Mouse (Mus musculus) retina, adult 2 months (tissue): ENCODE data around the gene Lars2.

Experiments
- DNase-seq: peaks from one replicate; pipeline ENCODE4 v3.0.0-alpha.2; 2012; ENCODE audit warnings: low read depth, low spot score

The Lars2 gene

DNA sequence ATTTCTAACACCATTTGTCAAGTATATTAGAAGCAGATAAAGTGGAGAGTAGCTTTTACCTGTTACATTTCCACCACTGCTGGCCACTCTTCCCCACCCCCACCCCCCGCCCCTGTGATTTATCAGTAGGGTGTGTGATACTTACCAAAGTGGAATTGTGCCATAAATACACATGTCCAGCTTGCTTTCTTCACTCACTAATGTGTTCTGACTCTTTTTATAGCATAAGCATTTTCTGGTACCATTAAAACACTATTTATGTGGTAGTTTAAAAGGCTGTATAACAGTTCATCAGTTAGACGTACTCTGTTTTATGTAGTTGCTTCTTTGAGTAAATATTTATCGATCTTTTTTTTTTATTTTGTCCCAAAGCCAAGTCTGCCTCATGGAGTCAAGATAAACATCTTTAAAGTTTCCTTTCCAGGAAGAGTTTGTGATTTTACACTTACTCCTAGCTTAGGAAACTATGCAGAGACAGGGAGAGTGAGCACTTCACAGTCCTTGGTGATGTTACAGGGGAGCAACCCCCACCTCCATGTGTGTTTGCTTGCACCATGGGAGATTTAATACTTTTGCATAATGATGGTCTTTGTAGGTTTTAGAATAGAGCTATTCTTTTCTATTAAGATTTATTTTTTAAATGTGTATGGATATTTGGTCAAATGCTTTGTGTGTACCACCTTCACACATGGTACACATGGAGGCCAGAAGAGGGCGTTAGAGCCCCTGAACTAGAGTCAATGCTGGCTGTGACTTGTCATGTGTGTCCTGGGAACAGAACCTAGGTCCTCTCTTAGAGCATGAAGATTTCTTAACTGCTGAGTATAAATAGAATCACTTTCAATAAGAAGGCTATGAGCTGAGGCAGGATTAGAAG is 139.8 kb downstream of the Lars2 start:
- DNase-seq: no peak

DNA sequence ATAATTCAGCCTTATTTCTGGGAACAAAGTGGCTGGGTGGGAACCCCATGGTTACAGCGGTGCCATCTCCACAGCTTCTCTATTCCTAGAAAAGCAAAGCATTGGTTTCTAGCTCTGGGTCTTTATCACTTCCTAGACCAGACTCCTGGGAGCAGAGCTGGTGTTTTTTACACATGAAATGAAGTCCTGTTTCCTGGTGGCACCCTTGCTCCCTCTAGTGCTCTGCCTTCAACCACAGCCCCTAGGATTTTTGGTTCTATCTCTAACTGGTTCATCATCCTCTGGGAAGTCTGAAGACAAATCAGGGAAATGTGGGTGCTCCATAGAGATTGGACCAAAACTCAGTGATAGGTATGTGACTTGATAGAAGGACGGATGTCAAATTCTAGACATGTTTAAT is 140.7 kb downstream of the Lars2 start:
- no peak for DNase-seq

DNA sequence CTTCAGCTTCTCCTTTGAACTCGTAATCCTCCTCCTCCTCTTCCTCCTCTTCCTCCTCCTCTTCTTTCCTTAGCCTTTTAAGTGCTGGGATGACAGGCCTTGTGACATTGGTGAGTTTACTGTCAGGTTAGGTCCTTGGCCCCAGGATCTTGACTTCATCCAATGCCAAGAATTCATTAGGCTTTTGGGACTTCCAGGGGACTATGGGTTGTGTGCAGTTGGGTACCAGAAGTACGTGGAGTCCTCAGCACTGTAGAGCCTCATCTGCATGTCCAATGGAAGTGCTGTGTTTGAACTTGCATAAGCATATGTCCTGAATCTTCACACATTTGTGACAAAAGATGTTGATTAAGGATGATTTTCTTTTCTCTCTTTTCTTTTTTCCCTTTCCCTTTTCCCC is 142.3 kb downstream of the Lars2 start:
- DNase-seq: no peak

DNA sequence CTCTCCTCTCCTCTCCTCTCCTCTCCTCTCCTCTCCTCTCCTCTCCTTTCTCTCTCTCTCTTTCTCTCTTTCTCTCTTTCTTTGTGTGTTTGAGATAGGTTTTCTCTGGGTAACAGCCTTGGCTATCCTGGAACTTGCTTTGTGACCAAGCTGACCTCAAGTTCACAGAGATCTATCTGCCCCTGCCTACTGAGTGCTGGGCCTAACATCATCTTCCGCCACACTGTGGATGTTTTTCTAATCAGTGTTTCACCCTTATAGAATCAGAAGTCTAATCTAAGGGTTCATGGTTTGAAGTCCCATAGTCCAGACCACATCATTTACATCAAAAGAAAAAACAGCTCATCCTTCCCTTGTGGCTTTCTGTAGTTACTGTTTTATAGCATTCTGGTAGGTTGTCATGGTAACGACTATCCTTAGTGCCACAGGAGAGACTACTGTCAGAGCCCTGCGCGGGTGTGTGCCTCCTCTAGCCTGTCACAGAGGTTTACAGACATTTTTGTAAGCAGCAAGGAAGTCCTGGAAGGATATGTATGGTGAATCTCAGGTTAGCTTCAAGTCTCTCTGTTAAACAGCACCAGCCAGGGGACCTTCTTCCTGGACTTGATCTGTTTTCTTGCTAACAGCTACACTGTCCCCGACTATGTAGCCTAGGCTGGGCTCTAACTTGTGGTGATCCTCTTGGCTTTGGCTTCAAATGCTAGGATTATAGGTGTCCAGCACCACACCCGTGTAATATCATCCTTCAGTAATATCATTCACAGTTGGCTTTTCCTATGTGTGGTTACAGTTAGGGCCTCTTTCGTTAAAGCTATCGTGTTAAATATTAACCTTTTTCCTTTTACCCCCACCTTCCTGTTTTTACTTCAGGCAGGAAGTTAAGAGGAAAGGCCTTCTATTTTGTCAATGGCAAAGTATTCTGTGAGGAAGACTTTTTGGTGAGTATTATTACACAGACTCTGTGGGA is 143.2 kb downstream of the Lars2 start:
- DNase-seq: no peak

DNA sequence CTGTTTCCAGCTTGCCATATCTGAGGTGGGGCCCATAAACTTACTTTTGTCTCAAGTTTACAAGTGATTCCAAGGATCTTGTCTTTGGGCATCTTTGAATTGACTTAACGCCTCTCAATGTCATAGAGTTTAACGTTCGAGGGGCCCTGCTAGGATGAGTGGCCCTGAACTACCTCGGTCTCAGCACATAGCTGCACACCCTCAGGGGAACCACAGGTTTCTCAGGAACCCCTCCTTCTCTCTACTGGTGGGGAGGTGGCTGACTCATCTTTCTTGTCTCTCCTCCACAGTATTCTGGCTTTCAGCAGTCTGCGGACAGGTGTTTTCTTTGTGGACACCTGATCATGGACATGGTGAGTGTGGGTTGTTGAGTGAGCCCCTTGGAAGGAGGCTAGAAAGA is 144.2 kb downstream of the Lars2 start:
- DNase-seq: no peak
